Mouse (Mus musculus): ENCODE data around the gene Olfr1283.
"Not testable (repeated sequence)": the region's sequence is repeated elsewhere in the genome, so short reads cannot be mapped to it uniquely, and the experiment has no call there.

Gene Olfr1283

DNA sequence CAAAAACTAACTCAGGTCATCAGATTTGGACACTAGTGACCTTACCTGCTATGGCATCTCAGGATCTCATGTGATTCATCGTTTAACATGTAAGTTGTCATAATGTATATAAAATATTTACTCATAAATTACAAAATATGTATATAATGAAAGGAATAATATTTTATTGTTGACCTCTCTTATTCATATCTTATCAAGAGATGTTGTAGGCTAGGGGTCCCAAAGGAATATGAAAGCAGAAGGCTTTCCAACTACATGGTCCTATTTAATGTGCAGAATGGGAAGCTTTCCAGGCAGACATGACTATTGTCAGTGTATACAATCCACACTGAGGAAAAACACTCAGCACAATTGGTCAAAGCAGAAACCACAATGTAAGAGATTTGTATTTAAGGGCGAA lies at the start of gene Olfr1283:
TSS of gene Olfr1283 (plus strand) at position 301 of the 400 bp plus-strand sequence.
- DNase-seq (ENCODE audit: extremely low read depth, insufficient read length, low spot score): no peak

DNA sequence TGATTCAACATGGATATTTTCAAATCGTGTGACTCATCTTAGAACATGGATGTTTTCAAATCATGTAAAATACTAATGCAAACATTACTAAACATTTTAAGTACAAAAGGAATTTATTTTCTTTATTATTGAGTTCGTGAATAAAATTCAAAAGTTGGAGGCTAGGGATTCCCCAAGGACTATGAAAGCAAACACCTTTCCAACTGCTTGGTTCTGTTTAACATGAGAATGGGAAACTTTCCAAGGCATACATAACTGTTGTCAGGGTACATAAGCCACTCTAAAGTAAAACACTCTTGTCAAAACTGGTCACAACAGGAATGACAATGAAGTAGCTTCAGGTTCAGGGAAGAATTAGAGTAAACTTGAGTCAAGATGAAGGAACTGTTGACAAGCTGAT lies 40.4 kb upstream of the Olfr1283 start, which contains the start of gene Olfr1281:
TSS of gene Olfr1281 (plus strand) at position 301 of the 400 bp plus-strand sequence.
- DNase-seq (ENCODE audit: extremely low read depth, insufficient read length, low spot score): no peak

DNA sequence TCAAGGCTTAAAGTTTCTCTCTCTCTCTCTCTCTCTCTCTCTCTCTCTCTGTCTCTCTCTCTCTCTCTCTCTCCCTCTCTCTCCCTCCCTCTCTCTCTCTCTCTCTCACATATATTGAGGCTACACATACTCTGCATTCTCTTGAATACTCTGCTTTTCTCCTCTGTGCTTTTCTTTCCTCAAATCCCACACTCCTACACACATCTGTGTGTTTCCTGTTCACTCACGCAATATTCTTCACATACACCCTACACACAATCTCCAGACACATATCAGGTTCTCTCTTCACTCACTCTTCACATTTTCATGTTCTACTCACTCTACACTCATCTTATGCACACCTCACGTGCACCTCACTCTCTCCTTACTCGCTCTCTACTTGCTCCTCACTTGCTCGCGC lies 32.9 kb upstream of the Olfr1283 start:
- DNase-seq (ENCODE audit: extremely low read depth, insufficient read length, low spot score): not testable (repeated sequence)

DNA sequence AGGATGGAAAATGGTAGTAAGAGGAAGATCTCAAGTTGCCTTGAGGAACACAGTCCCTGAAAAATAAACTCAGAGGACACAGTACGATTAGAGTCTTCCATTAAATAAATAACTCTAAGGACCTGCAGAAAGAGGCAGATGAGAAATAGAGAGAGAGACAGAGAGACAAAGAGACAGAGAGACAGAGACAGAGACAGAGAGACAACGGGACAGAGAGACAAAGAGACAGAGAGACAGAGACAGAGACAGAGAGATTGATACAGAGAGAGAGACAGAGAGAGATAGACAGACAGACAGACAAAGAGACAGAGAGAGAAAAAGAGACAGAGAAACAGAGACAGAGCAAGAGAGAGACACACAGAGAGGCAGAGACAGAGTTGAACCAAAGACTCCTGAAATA lies 30.6 kb upstream of the Olfr1283 start, which contains the start of gene Olfr1282:
TSS of gene Olfr1282 (minus strand) at position 101 of the 400 bp plus-strand sequence.
- no peak for DNase-seq (ENCODE audit: extremely low read depth, insufficient read length, low spot score)

DNA sequence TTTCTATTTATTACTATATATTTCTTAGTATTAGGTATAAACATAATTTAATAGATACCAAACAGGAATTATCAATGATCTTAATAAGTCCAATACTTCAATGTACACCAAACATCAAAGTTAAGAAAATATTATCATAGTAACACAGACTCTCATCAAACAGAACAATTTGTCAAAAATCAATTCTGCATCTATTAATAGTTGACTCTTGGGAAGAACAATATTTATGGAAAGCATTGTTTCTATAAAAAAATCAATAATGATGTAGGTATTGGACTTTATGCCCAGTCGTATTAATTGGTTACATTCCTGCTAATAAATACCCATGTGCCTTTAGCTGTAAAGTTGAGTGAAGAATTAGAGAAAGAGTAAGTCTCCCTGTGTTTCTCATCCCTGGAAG lies 8.6 kb downstream of the Olfr1283 start, which contains the start of gene Olfr1284:
TSS of gene Olfr1284 (plus strand) at position 301 of the 400 bp plus-strand sequence.
- DNase-seq (ENCODE audit: extremely low read depth, insufficient read length, low spot score): no peak
